Mouse (Mus musculus) olfactory bulb, adult 2 months (tissue): Measurements from ENCODE around the gene Eps8. TPM values are rescaled to one million over a fixed set of nuclear protein-coding genes. Genes with fewer than 3 reads are reported as not detected.

ENCODE experiments used
- H3K27ac ChIP-seq: fragments of 200-500 bp; 2 replicates; pipeline ENCODE4 v1.5.1; 2012; ENCODE audit warnings: low read depth, low read length; ENCODE audit not compliant: insufficient read depth
- H3K4me1 ChIP-seq: fragments of 200-500 bp; 2 replicates; pipeline ENCODE4 v1.6.1; 2012; ENCODE audit warnings: low read length; ENCODE audit not compliant: control insufficient read depth, insufficient read depth
- H3K4me3 ChIP-seq: fragments of 200-500 bp; 2 replicates; pipeline ENCODE4 v1.5.1; 2012; ENCODE audit warnings: mild to moderate bottlenecking, low read depth, low read length, moderate library complexity; ENCODE audit not compliant: insufficient read depth
- CTCF ChIP-seq: fragments of 200-500 bp; IDR thresholded peaks from 2 replicates; pipeline ENCODE4 v1.5.1; 2012; ENCODE audit warnings: low read depth, mild to moderate bottlenecking, low read length, moderate library complexity; ENCODE audit not compliant: insufficient read depth
- POLR2A ChIP-seq: fragments of 200-500 bp; IDR thresholded peaks from 2 replicates; pipeline ENCODE4 v1.6.1; 2012; ENCODE audit warnings: mild to moderate bottlenecking, low read depth, low read length, moderate library complexity; ENCODE audit not compliant: insufficient read depth
- WGBS: fragments of 180-500 bp; shearing (Covaris S2); methylation state at CpG from one replicate; pipeline ENCODE4 v1.1.7; 2018; 5-methylcytosine and 5-hydroxymethylcytosine counted together
- polyA plus RNA-seq: library from polyadenylated mRNA; stranded (reverse); fragments of >200 nt; gene quantifications from 2 replicates; pipeline ENCODE4 v1.2.4, GENCODE M21; 2012; ENCODE audit warnings: low replicate concordance; ENCODE audit not compliant: missing spikeins, insufficient read depth, insufficient read length

Gene Eps8
- polyA plus RNA-seq, 1 experiment = not detected

DNA sequence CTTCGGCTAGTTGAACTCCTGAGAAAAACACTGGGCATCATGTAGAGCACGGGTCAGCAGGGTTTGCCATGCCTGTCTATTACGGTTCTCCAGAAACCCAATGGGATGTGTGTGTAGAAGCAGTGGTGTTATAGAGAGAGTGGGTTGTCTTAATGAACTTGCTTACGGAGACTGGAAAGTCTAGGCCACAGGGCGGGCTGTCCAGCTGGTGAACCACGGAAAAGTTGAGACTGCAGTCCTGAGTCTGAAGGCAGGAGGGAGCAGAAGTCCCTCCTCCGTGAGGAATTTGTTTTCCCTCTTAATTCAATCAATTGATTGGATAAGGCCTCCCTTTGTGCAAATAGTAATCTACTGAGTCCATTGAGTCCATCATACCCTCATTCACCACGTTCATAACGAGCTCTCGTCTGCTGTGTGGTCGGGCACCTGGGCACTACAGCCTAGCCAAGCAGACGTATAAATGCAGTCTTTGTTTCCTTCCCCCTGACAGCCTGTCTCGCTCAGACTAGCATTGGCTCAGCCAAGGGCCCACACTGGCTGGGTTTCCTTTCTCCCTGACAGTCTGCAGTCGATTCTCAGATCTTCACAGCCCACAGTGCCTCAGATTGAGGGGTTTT lies 221.0 kb downstream of the Eps8 start:
- WGBS = 39% methylated on average over 14 of the region's 14 CpGs
- Histone ChIP-seq H3K4me1 (peaks cover 11% of the 10 kb centered on the region; the same call in 1 of the 2 replicates), H3K27ac (no peak overlapping the region), H3K4me3 (no peak overlapping the region)
- TF ChIP-seq CTCF (no peak), POLR2A (no peak)

Other genes starting within 250 kb of the Eps8 start
- not detected in 2 replicates for gene Strap, start 80.2 kb upstream of the Eps8 start, polyA plus RNA-seq
- gene Dera, start 99.7 kb upstream of the Eps8 start, polyA plus RNA-seq = not detected in 2 replicates